Mouse (Mus musculus) liver, embryonic 13.5 days (tissue): ENCODE data around the gene Zfp600. TPM values are rescaled to one million over a fixed set of nuclear protein-coding genes. Genes with fewer than 3 reads are reported as not detected.
"Not testable (repeated sequence)": the region's sequence is repeated elsewhere in the genome, so short reads cannot be mapped to it uniquely, and the experiment has no call there.

ENCODE experiments used
- ATAC-seq: fragments of 200-750 bp; cut with Nextera tagmentation; 2 replicates; pipeline ENCODE4 v1.8.0; 2017; ENCODE audit warnings: low read depth, mild to moderate bottlenecking, moderate number of reproducible peaks, moderate library complexity
- DNase-seq: peaks from one replicate; pipeline ENCODE4 v3.0.0; 2022
- H3K27ac ChIP-seq: fragments of 300-500 bp; sonication (generic); 2 replicates; pipeline ENCODE4 v1.5.1; 2015; ENCODE audit warnings: moderate library complexity, mild to moderate bottlenecking, inconsistent platforms
- H3K27me3 ChIP-seq: fragments of 300-500 bp; sonication (generic); 2 replicates; pipeline ENCODE4 v1.6.1; 2015; ENCODE audit warnings: mild to moderate bottlenecking, inconsistent platforms
- H3K36me3 ChIP-seq: fragments of 300-500 bp; sonication (generic); 2 replicates; pipeline ENCODE4 v1.6.1; 2015; ENCODE audit warnings: mild to moderate bottlenecking, inconsistent platforms
- H3K4me1 ChIP-seq: fragments of 300-500 bp; sonication (generic); replicated peaks from 2 replicates; pipeline ENCODE4 v1.6.1; 2015; ENCODE audit warnings: inconsistent platforms
- H3K4me2 ChIP-seq: fragments of 300-500 bp; sonication (generic); 2 replicates; pipeline ENCODE4 v1.6.1; 2015; ENCODE audit warnings: inconsistent platforms, mild to moderate bottlenecking, moderate library complexity
- H3K4me3 ChIP-seq: fragments of 300-500 bp; sonication (generic); replicated peaks from 2 replicates; pipeline ENCODE4 v1.5.1; 2015; ENCODE audit warnings: mild to moderate bottlenecking, inconsistent platforms
- H3K9ac ChIP-seq: fragments of 300-500 bp; sonication (generic); 2 replicates; pipeline ENCODE4 v1.6.1; 2015; ENCODE audit warnings: mild to moderate bottlenecking, inconsistent platforms
- H3K9me3 ChIP-seq: fragments of 300-500 bp; sonication (generic); replicated peaks from 2 replicates; pipeline ENCODE4 v1.6.1; 2016; ENCODE audit warnings: inconsistent platforms
- WGBS: fragments of 180-500 bp; shearing (Covaris S2); methylation state at CpG from one replicate; pipeline ENCODE4 v1.1.7; 2015; ENCODE audit not compliant: insufficient replicate concordance; 5-methylcytosine and 5-hydroxymethylcytosine counted together
- polyA plus RNA-seq: library from polyadenylated mRNA; unstranded; fragments of >200 nt; fragmentation: Nextera tagmentation; extraction: Ambion mirVana; gene quantifications from 2 replicates; pipeline ENCODE4 v1.2.1, GENCODE M21; 2015

Zfp600 gene
- polyA plus RNA-seq: 0.29 TPM in 1 of 2 replicates, not detected in the other

GRCm38 (mm10) chr4:146156524-146156923 lies at the start of gene Zfp600:
Gene Zfp600, plus strand, starts transcription at chr4:146156824.
- H3K9me3 ChIP-seq, ATAC-seq, H3K4me1 ChIP-seq, H3K9ac ChIP-seq, H3K36me3 ChIP-seq, H3K27me3 ChIP-seq, H3K4me2 ChIP-seq, DNase-seq, H3K4me3 ChIP-seq, H3K27ac ChIP-seq: not testable (repeated sequence)
- no CpG with 5 or more reads among the region's 6 CpGs for WGBS

DNA sequence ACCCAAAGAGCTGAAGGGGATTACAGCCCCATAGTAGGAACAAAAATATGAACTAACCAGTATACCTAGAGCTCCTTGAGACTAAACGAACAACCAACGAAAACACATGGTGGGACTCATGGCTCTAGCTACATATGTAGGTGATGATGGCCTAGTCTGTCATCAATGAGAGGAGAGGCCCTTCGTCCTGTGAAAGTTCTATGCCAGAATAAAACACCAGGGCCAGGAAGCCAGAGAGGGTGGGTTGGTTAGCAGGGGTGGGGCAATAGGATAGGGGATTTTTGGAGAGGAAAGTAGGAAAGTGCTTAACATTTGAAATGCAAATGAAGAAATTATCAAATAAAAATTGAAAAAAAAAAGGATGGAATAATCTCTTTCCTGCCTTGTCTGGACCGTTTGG lies 6.3 kb downstream of the Zfp600 start:
- not testable (repeated sequence) for H3K4me3 ChIP-seq, H3K36me3 ChIP-seq, H3K4me1 ChIP-seq, H3K9me3 ChIP-seq, ATAC-seq, H3K9ac ChIP-seq, H3K27ac ChIP-seq, H3K4me2 ChIP-seq, H3K27me3 ChIP-seq, DNase-seq
- 66% methylated on average over 3 of the region's 4 CpGs for WGBS

- H3K27me3 ChIP-seq, H3K9ac ChIP-seq, ATAC-seq, H3K4me2 ChIP-seq, DNase-seq, H3K4me3 ChIP-seq, H3K9me3 ChIP-seq, H3K36me3 ChIP-seq, H3K4me1 ChIP-seq, H3K27ac ChIP-seq: not testable (repeated sequence)
- WGBS: 59% methylated on average over 3 of the region's 3 CpGs
Measured at GRCm38 (mm10) chr4:146167202-146167832, 10.7 kb downstream of the Zfp600 start.

- not testable (repeated sequence) for H3K9me3 ChIP-seq, H3K27ac ChIP-seq, H3K4me2 ChIP-seq, H3K9ac ChIP-seq, DNase-seq, H3K27me3 ChIP-seq, H3K4me3 ChIP-seq, H3K4me1 ChIP-seq, H3K36me3 ChIP-seq
- 66% methylated on average over 10 of the region's 10 CpGs for WGBS
- peak; percentile 53; the same call in 1 of the 2 replicates for ATAC-seq
Measured at GRCm38 (mm10) chr4:146167879-146168532, 11.4 kb downstream of the Zfp600 start.

- peaks cover 12% of the 10 kb centered on the region for H3K9me3 ChIP-seq
- H3K9ac ChIP-seq, H3K4me2 ChIP-seq, H3K27me3 ChIP-seq, H3K4me3 ChIP-seq, DNase-seq, H3K27ac ChIP-seq, H3K4me1 ChIP-seq, H3K36me3 ChIP-seq: not testable (repeated sequence)
- ATAC-seq: peak; percentile 31; the same call in 1 of the 2 replicates
- WGBS: no CpG with 5 or more reads among the region's 2 CpGs
Measured at GRCm38 (mm10) chr4:146168730-146169215, 12.1 kb downstream of the Zfp600 start.

GRCm38 (mm10) chr4:146173378-146174226 lies 17.0 kb downstream of the Zfp600 start:
- not testable (repeated sequence) for H3K27ac ChIP-seq, H3K36me3 ChIP-seq, H3K4me1 ChIP-seq, H3K9ac ChIP-seq, DNase-seq, H3K4me2 ChIP-seq, H3K4me3 ChIP-seq, H3K27me3 ChIP-seq
- peaks cover 10% of the 10 kb centered on the region for H3K9me3 ChIP-seq
- ATAC-seq: peak; percentile 57
- 41% methylated on average over 4 of the region's 4 CpGs for WGBS

DNA sequence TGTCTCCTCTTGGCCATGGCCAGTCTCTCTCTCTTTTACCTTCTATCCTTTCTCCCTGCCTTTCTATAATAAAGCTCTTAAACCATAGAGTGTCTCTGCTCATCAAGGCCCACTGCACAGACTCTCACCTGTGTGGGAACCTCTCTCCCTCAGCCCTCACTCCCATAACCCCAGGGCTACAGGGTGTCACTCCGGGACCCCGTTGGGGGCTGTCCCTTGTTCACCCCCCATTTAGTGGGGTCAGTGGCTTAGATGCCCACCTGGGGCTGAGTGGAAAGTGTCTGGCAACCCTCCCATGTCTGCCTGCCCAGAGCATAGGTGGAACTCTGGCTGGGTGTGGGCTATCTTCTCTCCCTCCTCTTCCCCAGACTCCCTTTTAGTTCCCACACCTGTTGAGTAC lies 47.7 kb downstream of the Zfp600 start:
- WGBS: 64% methylated on average over 2 of the region's 2 CpGs
- not testable (repeated sequence) for H3K27ac ChIP-seq, DNase-seq, ATAC-seq, H3K4me2 ChIP-seq, H3K4me1 ChIP-seq, H3K9me3 ChIP-seq, H3K27me3 ChIP-seq, H3K36me3 ChIP-seq, H3K4me3 ChIP-seq, H3K9ac ChIP-seq

GRCm38 (mm10) chr4:146239252-146240244 lies 82.9 kb downstream of the Zfp600 start:
- not testable (repeated sequence) for H3K4me3 ChIP-seq, H3K4me2 ChIP-seq, H3K9ac ChIP-seq, H3K9me3 ChIP-seq, H3K36me3 ChIP-seq, H3K27me3 ChIP-seq, DNase-seq, H3K27ac ChIP-seq, H3K4me1 ChIP-seq
- WGBS: 3% methylated on average over 25 of the region's 113 CpGs
- ATAC-seq: peak; percentile 81

GRCm38 (mm10) chr4:146242119-146242518 lies 85.5 kb downstream of the Zfp600 start:
- not testable (repeated sequence) for H3K4me1 ChIP-seq, H3K4me3 ChIP-seq, H3K36me3 ChIP-seq, DNase-seq, H3K27ac ChIP-seq, ATAC-seq, H3K27me3 ChIP-seq, H3K9ac ChIP-seq, H3K4me2 ChIP-seq, H3K9me3 ChIP-seq
- 64% methylated on average over 5 of the region's 5 CpGs for WGBS
